Mouse (Mus musculus) forebrain, embryonic 16.5 days (tissue): ENCODE data around the gene Ackr2. TPM values are rescaled to one million over a fixed set of nuclear protein-coding genes. Genes with fewer than 3 reads are reported as not detected.
A peak's percentile ranks its signal among the peaks of the same experiment; 100 is the strongest.

Experiments used
- ATAC-seq: fragments of 200-750 bp; cut with Nextera tagmentation; 2 replicates; pipeline ENCODE4 v1.8.0; 2017; ENCODE audit warnings: mild to moderate bottlenecking, moderate library complexity
- H3K27ac ChIP-seq: fragments of 300-500 bp; sonication (generic); 2 replicates; pipeline ENCODE4 v1.5.1; 2014; ENCODE audit warnings: low read length, control low read depth
- H3K27me3 ChIP-seq: fragments of 300-500 bp; sonication (generic); replicated peaks from 2 replicates; pipeline ENCODE4 v1.6.1; 2014; ENCODE audit warnings: low read length; ENCODE audit not compliant: control insufficient read depth, insufficient read depth
- H3K36me3 ChIP-seq: fragments of 300-500 bp; sonication (generic); 2 replicates; pipeline ENCODE4 v1.6.1; 2014; ENCODE audit not compliant: control insufficient read depth, insufficient read depth
- H3K4me1 ChIP-seq: fragments of 300-500 bp; sonication (generic); replicated peaks from 2 replicates; pipeline ENCODE4 v1.6.1; 2014; ENCODE audit warnings: low read length; ENCODE audit not compliant: control insufficient read depth, insufficient read depth
- H3K4me2 ChIP-seq: fragments of 300-500 bp; sonication (generic); 2 replicates; pipeline ENCODE4 v1.6.1; 2014; ENCODE audit warnings: mild to moderate bottlenecking, low read length, control low read depth
- H3K4me3 ChIP-seq: fragments of 300-500 bp; sonication (generic); replicated peaks from 2 replicates; pipeline ENCODE4 v1.5.1; 2014; ENCODE audit warnings: mild to moderate bottlenecking, low read length, control low read depth
- H3K9ac ChIP-seq: fragments of 300-500 bp; sonication (generic); replicated peaks from 2 replicates; pipeline ENCODE4 v1.6.1; 2014; ENCODE audit warnings: low read depth, low read length, control low read depth
- H3K9me3 ChIP-seq: fragments of 300-500 bp; sonication (generic); 2 replicates; pipeline ENCODE4 v1.6.1; 2016; ENCODE audit warnings: low read length; ENCODE audit not compliant: control insufficient read depth
- WGBS: fragments of 180-500 bp; shearing (Covaris S2); extraction: QIAGEN DNeasy Blood & Tissue Kit; methylation state at CpG from one replicate; pipeline ENCODE4 v1.1.7; 2014; 5-methylcytosine and 5-hydroxymethylcytosine counted together
- polyA plus RNA-seq: library from polyadenylated mRNA; unstranded; fragments of >200 nt; fragmentation: Nextera tagmentation; extraction: Ambion mirVana; gene quantifications from 2 replicates; pipeline ENCODE4 v1.2.1, GENCODE M21; 2015

Gene Ackr2
- polyA plus RNA-seq: 2.6 and 3.0 TPM in 2 replicates

GRCm38 (mm10) chr9:121898245-121898644 lies at the start of gene Ackr2:
TSS of gene Ackr2 (plus strand) at chr9:121898355.
- 79% methylated on average over 9 of the region's 9 CpGs for WGBS
- H3K4me3 ChIP-seq: no peak within 1 kb of the TSS
- H3K9ac ChIP-seq: no peak within 1 kb of the TSS
- no peaks in the 10 kb centered on the region for H3K36me3 ChIP-seq
- H3K27ac ChIP-seq: no peak within 1 kb of the TSS
- H3K4me2 ChIP-seq: no peak within 1 kb of the TSS
- no peaks in the 10 kb centered on the region for H3K9me3 ChIP-seq
- no peaks in the 10 kb centered on the region for H3K4me1 ChIP-seq
- ATAC-seq: no peak
- no peaks in the 10 kb centered on the region for H3K27me3 ChIP-seq

- no peak overlapping the region for H3K4me2 ChIP-seq
- H3K4me1 ChIP-seq: peaks cover 10% of the 10 kb centered on the region
- WGBS: over 99% methylated on average over 3 of the region's 3 CpGs
- no peaks in the 10 kb centered on the region for H3K27me3 ChIP-seq
- no peak overlapping the region for H3K9ac ChIP-seq
- H3K9me3 ChIP-seq: no peaks in the 10 kb centered on the region
- no peak overlapping the region for H3K27ac ChIP-seq
- H3K4me3 ChIP-seq: no peak overlapping the region
- no peak for ATAC-seq
- peaks cover 3% of the 10 kb centered on the region for H3K36me3 ChIP-seq
Observed at GRCm38 (mm10) chr9:121854246-121854645, 43.9 kb upstream of the Ackr2 start.

- under 1% methylated on average over 39 of the region's 39 CpGs for WGBS
- ATAC-seq: no peak; the same call in 1 of the 2 replicates
Observed at GRCm38 (mm10) chr9:121856649-121857416, 41.3 kb upstream of the Ackr2 start.

GRCm38 (mm10) chr9:121857474-121858152 lies 40.5 kb upstream of the Ackr2 start:
- H3K4me1 ChIP-seq: peaks cover 10% of the 10 kb centered on the region
- H3K9me3 ChIP-seq: no peaks in the 10 kb centered on the region
- WGBS: under 1% methylated on average over 69 of the region's 70 CpGs
- peak overlapping the region; percentile 83 for H3K9ac ChIP-seq
- H3K4me3 ChIP-seq: peak overlapping the region; percentile 93
- peak overlapping the region; percentile 93 for H3K27ac ChIP-seq
- peak; percentile 99 for ATAC-seq
- no peaks in the 10 kb centered on the region for H3K36me3 ChIP-seq
- H3K4me2 ChIP-seq: peak overlapping the region; percentile 78
- H3K27me3 ChIP-seq: no peaks in the 10 kb centered on the region

More at GRCm38 (mm10) chr9:121856649-121857416, 41.3 kb upstream of the Ackr2 start:
- Histone ChIP-seq H3K9me3 (no peaks in the 10 kb centered on the region), H3K4me2 (peak overlapping the region; percentile 78), H3K4me1 (peaks cover 10% of the 10 kb centered on the region), H3K9ac (peak overlapping the region; percentile 83), H3K27me3 (no peaks in the 10 kb centered on the region), H3K27ac (peak overlapping the region; percentile 93), H3K36me3 (peaks cover 1% of the 10 kb centered on the region), H3K4me3 (peak overlapping the region; percentile 93)

- peaks cover 10% of the 10 kb centered on the region for H3K4me1 ChIP-seq
- peak within 1 kb of the TSS; percentile 78 for H3K4me2 ChIP-seq
- no peaks in the 10 kb centered on the region for H3K27me3 ChIP-seq
- H3K9me3 ChIP-seq: no peaks in the 10 kb centered on the region
- no peak for ATAC-seq
- WGBS: 11% methylated on average over 6 of the region's 6 CpGs
- no peaks in the 10 kb centered on the region for H3K36me3 ChIP-seq
- peak within 1 kb of the TSS; percentile 83 for H3K9ac ChIP-seq
- H3K27ac ChIP-seq: peak within 1 kb of the TSS; percentile 93
- peak within 1 kb of the TSS; percentile 93 for H3K4me3 ChIP-seq
Observed at GRCm38 (mm10) chr9:121858153-121858488, 40.0 kb upstream of the Ackr2 start, which contains the start of gene Higd1a. TSS of gene Higd1a (minus strand) at chr9:121858362.

GRCm38 (mm10) chr9:121859345-121859744 lies 38.8 kb upstream of the Ackr2 start:
- Histone ChIP-seq H3K4me1 (peaks cover 10% of the 10 kb centered on the region), H3K4me2 (no peak overlapping the region), H3K9me3 (no peaks in the 10 kb centered on the region), H3K36me3 (no peaks in the 10 kb centered on the region), H3K27me3 (no peaks in the 10 kb centered on the region), H3K27ac (no peak overlapping the region), H3K9ac (no peak overlapping the region), H3K4me3 (no peak overlapping the region)
- no peak for ATAC-seq
- 94% methylated on average over 2 of the region's 2 CpGs for WGBS

- WGBS: 89% methylated on average over 2 of the region's 2 CpGs
- ATAC-seq: no peak
- H3K9ac ChIP-seq: no peak overlapping the region
- H3K9me3 ChIP-seq: no peaks in the 10 kb centered on the region
- no peak overlapping the region for H3K4me2 ChIP-seq
- H3K36me3 ChIP-seq: no peaks in the 10 kb centered on the region
- no peak overlapping the region for H3K4me3 ChIP-seq
- H3K4me1 ChIP-seq: peaks cover 7% of the 10 kb centered on the region
- H3K27me3 ChIP-seq: no peaks in the 10 kb centered on the region
- no peak overlapping the region for H3K27ac ChIP-seq
Observed at GRCm38 (mm10) chr9:121860921-121861320, 37.2 kb upstream of the Ackr2 start.

GRCm38 (mm10) chr9:121864837-121865236 lies 33.3 kb upstream of the Ackr2 start:
- H3K9me3 ChIP-seq: no peaks in the 10 kb centered on the region
- ATAC-seq: no peak
- H3K36me3 ChIP-seq: no peaks in the 10 kb centered on the region
- no peaks in the 10 kb centered on the region for H3K27me3 ChIP-seq
- WGBS: 66% methylated on average over 4 of the region's 4 CpGs
- no peaks in the 10 kb centered on the region for H3K4me1 ChIP-seq
- H3K4me2 ChIP-seq: no peak overlapping the region
- no peak overlapping the region for H3K4me3 ChIP-seq
- no peak overlapping the region for H3K9ac ChIP-seq
- H3K27ac ChIP-seq: no peak overlapping the region

GRCm38 (mm10) chr9:121865425-121866008 lies 32.6 kb upstream of the Ackr2 start:
- Histone ChIP-seq H3K4me2 (no peak overlapping the region), H3K27me3 (no peaks in the 10 kb centered on the region), H3K4me3 (no peak overlapping the region), H3K4me1 (no peaks in the 10 kb centered on the region), H3K27ac (no peak overlapping the region), H3K36me3 (no peaks in the 10 kb centered on the region), H3K9ac (no peak overlapping the region), H3K9me3 (no peaks in the 10 kb centered on the region)
- WGBS: 34% methylated on average over 3 of the region's 3 CpGs
- no peak for ATAC-seq
